Mouse (Mus musculus): ENCODE data around the gene Zmym4. TPM values are rescaled to one million over a fixed set of nuclear protein-coding genes. Genes with fewer than 3 reads are reported as not detected.

Zmym4 gene
- polyA plus RNA-seq, 1 experiment = 22.4 TPM

GRCm38 (mm10) chr4:126838799-126839198, 129.1 kb downstream of the Zmym4 start:
- TF ChIP-seq CTCF (IDR thresholded peaks at IDR 0.05; ENCODE audit: extremely low read depth, insufficient read depth, low read length) (no peak), POLR2A (IDR thresholded peaks at IDR 0.05; ENCODE audit: extremely low read depth, insufficient read depth, low read length) (no peak)
- no peaks in the 10 kb centered on the region; the same call in 1 of the 2 replicates for H3K4me1 ChIP-seq (ENCODE audit: control insufficient read depth, insufficient read depth, low read length)
- no peak overlapping the region for H3K4me3 ChIP-seq (ENCODE audit: insufficient read depth, low read length)
- H3K27ac ChIP-seq (ENCODE audit: insufficient read depth, low read length) = no peak overlapping the region

GRCm38 (mm10) chr4:126831122-126831521, 136.8 kb downstream of the Zmym4 start:
- no peak overlapping the region for H3K4me3 ChIP-seq (ENCODE audit: insufficient read depth, low read length)
- TF ChIP-seq CTCF (IDR thresholded peaks at IDR 0.05; ENCODE audit: extremely low read depth, insufficient read depth, low read length) (no peak), POLR2A (IDR thresholded peaks at IDR 0.05; ENCODE audit: extremely low read depth, insufficient read depth, low read length) (no peak)
- H3K4me1 ChIP-seq (ENCODE audit: control insufficient read depth, insufficient read depth, low read length) = no peaks in the 10 kb centered on the region
- no peak overlapping the region for H3K27ac ChIP-seq (ENCODE audit: insufficient read depth, low read length)

- TF ChIP-seq POLR2A (IDR thresholded peaks at IDR 0.05; ENCODE audit: extremely low read depth, insufficient read depth, low read length) = no peak
- no peak for TF ChIP-seq CTCF (IDR thresholded peaks at IDR 0.05; ENCODE audit: extremely low read depth, insufficient read depth, low read length)
- Histone ChIP-seq H3K4me3 (ENCODE audit: insufficient read depth, low read length) (no peak overlapping the region), H3K27ac (ENCODE audit: insufficient read depth, low read length) (no peak overlapping the region), H3K4me1 (ENCODE audit: control insufficient read depth, insufficient read depth, low read length) (peaks cover 3% of the 10 kb centered on the region; the same call in 1 of the 2 replicates)
Observed at GRCm38 (mm10) chr4:126823917-126824316, 144.0 kb downstream of the Zmym4 start.

- Histone ChIP-seq H3K27ac (ENCODE audit: insufficient read depth, low read length) (no peak overlapping the region), H3K4me1 (ENCODE audit: control insufficient read depth, insufficient read depth, low read length) (peaks cover 3% of the 10 kb centered on the region; the same call in 1 of the 2 replicates), H3K4me3 (ENCODE audit: insufficient read depth, low read length) (no peak overlapping the region)
- TF ChIP-seq POLR2A (IDR thresholded peaks at IDR 0.05; ENCODE audit: extremely low read depth, insufficient read depth, low read length) (no peak), CTCF (IDR thresholded peaks at IDR 0.05; ENCODE audit: extremely low read depth, insufficient read depth, low read length) (no peak)
Observed at GRCm38 (mm10) chr4:126822891-126823882, 144.7 kb downstream of the Zmym4 start.

GRCm38 (mm10) chr4:126814854-126815253, 153.1 kb downstream of the Zmym4 start:
- 0 out of 2 replicates have a peak, but pooled peaks cover 2% of the 10 kb centered on the region for H3K4me1 ChIP-seq (ENCODE audit: control insufficient read depth, insufficient read depth, low read length)
- H3K27ac ChIP-seq (ENCODE audit: insufficient read depth, low read length) = no peak overlapping the region
- H3K4me3 ChIP-seq (ENCODE audit: insufficient read depth, low read length) = no peak overlapping the region
- no peak for TF ChIP-seq POLR2A (IDR thresholded peaks at IDR 0.05; ENCODE audit: extremely low read depth, insufficient read depth, low read length)
- no peak for TF ChIP-seq CTCF (IDR thresholded peaks at IDR 0.05; ENCODE audit: extremely low read depth, insufficient read depth, low read length)

GRCm38 (mm10) chr4:126813212-126813611, 154.7 kb downstream of the Zmym4 start:
- Histone ChIP-seq H3K4me3 (ENCODE audit: insufficient read depth, low read length) (no peak overlapping the region), H3K27ac (ENCODE audit: insufficient read depth, low read length) (no peak overlapping the region), H3K4me1 (ENCODE audit: control insufficient read depth, insufficient read depth, low read length) (0 out of 2 replicates have a peak, but pooled peaks cover 2% of the 10 kb centered on the region)
- TF ChIP-seq CTCF (IDR thresholded peaks at IDR 0.05; ENCODE audit: extremely low read depth, insufficient read depth, low read length) (no peak), POLR2A (IDR thresholded peaks at IDR 0.05; ENCODE audit: extremely low read depth, insufficient read depth, low read length) (no peak)

Other genes with a start within 250 kb of the Zmym4 start
- gene Tfap2e, start 231.9 kb downstream of the Zmym4 start, polyA plus RNA-seq (2012; rRNA removed) = not detected in 2 replicates
- gene Ncdn, start 214.7 kb downstream of the Zmym4 start, polyA plus RNA-seq (2012; rRNA removed) = 896 and 954 TPM in 2 replicates
- 43.0 and 43.6 TPM in 2 replicates for gene AU040320, start 214.6 kb downstream of the Zmym4 start, polyA plus RNA-seq (2012; rRNA removed)
- gene Sfpq, start 53.2 kb upstream of the Zmym4 start, polyA plus RNA-seq (2012; rRNA removed) = 111 and 114 TPM in 2 replicates
- gene Zmym1, start 93.0 kb upstream of the Zmym4 start, polyA plus RNA-seq (2012; rRNA removed) = 7.7 and 9.0 TPM in 2 replicates
- 40.3 and 48.0 TPM in 2 replicates for gene Zmym6, start 109.2 kb upstream of the Zmym4 start, polyA plus RNA-seq (2012; rRNA removed)
- 9.5 and 11.6 TPM in 2 replicates for gene Tmem35b, start 155.6 kb upstream of the Zmym4 start, polyA plus RNA-seq (2012; rRNA removed)
- gene Dlgap3, start 201.1 kb upstream of the Zmym4 start, polyA plus RNA-seq (2012; rRNA removed) = 222 and 224 TPM in 2 replicates

Data from cortical plate, adult 2 months (tissue).